Mouse (Mus musculus): ENCODE data around the gene Zic5. TPM values are rescaled to one million over a fixed set of nuclear protein-coding genes. Genes with fewer than 3 reads are reported as not detected.

Zic5 gene
- polyA plus RNA-seq, 1 experiment from 2014 or later: 2.3 TPM

DNA sequence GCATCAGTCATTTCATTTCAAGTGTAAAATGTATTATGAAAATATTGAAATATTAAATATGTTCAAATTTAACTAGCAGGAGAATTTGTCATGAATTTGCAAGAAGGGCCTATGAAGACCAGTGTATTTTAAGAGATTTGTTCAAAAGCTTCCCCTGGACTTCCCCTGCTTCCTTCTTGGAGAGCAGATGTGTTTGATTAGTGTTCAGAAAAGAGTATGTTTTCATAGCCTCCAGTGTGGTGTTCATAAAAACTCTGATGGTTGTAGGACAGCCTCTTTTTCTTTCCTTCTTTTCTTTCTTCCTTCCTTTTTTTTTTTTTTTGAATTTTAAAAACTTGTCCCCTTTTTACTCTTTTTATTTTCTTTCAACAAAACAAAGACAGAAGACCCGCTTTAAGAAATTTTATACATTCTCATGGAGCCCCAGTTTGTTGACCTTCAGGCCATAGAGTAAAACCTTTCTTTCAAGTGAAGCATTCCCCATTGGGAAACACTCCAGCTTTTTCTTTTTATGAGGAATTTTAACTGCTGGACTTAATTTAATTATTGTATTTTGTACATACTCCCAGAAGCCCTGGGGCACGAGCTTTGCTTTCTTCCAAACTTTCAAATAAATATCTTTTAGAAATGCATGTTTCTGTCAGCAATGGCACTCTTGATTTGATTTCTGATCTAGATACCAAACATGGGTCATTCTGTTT lies 52.5 kb downstream of the Zic5 start:
- WGBS: 12% methylated on average over 2 of the region's 2 CpGs
- Histone ChIP-seq H3K9ac (no peak overlapping the region), H3K4me2 (replicated peaks) (no peak overlapping the region), H3K4me3 (no peak overlapping the region), H3K9me3 (no peaks in the 10 kb centered on the region), H3K36me3 (no peaks in the 10 kb centered on the region), H3K27me3 (peaks cover 48% of the 10 kb centered on the region), H3K27ac (no peak overlapping the region), H3K4me1 (peaks cover 17% of the 10 kb centered on the region)
- ATAC-seq (ENCODE audit: low FRiP score, low read depth): no peak

Other genes starting within 250 kb of the Zic5 start
- gene Gm5089, start 14.6 kb downstream of the Zic5 start, polyA plus RNA-seq (2015; fragmentation: Nextera tagmentation; extraction: Ambion mirVana): 0.18 and 0.37 TPM in 2 replicates
- 2.8 and 3.2 TPM in 2 replicates for gene Zic2, start 9.8 kb upstream of the Zic5 start, polyA plus RNA-seq (2015; fragmentation: Nextera tagmentation; extraction: Ambion mirVana)
- not detected in 2 replicates for gene Gm10837, start 24.9 kb upstream of the Zic5 start, polyA plus RNA-seq (2015; fragmentation: Nextera tagmentation; extraction: Ambion mirVana)
- gene Pcca, start 68.6 kb upstream of the Zic5 start, polyA plus RNA-seq (2015; fragmentation: Nextera tagmentation; extraction: Ambion mirVana): 26.9 and 28.3 TPM in 2 replicates

All from limb, embryonic 13.5 days (tissue).